Mouse (Mus musculus) kidney, adult 18-20 months (tissue): Measurements from ENCODE around the gene Olfr1209.

ENCODE experiments used
- DNase-seq: peaks from one replicate; pipeline ENCODE4 v3.0.0; 2021

Olfr1209 gene

GRCm38 (mm10) chr2:88915057-88915456, at the start of gene Olfr1209:
Gene Olfr1209, minus strand, starts transcription at chr2:88915157.
- DNase-seq, result no peak

- no peak for DNase-seq
Observed at GRCm38 (mm10) chr2:88953669-88954068, 38.7 kb upstream of the Olfr1209 start, which contains the start of gene Olfr1212. Gene Olfr1212, plus strand, starts transcription at chr2:88953969.

GRCm38 (mm10) chr2:88938011-88938410, 23.1 kb upstream of the Olfr1209 start, which contains the start of gene Olfr1211:
Gene Olfr1211, minus strand, starts transcription at chr2:88938111.
- DNase-seq, result no peak

- DNase-seq, result no peak
Observed at GRCm38 (mm10) chr2:88902211-88902610, 12.7 kb downstream of the Olfr1209 start, which contains the start of gene Olfr1208. Gene Olfr1208, minus strand, starts transcription at chr2:88902311.

GRCm38 (mm10) chr2:88862931-88863330, 52.0 kb downstream of the Olfr1209 start, which contains the start of gene Olfr1206:
Gene Olfr1206, plus strand, starts transcription at chr2:88863231.
- DNase-seq, result no peak
